Mouse (Mus musculus): ENCODE measurements around the gene Rps25. TPM values are rescaled to one million over a fixed set of nuclear protein-coding genes. Genes with fewer than 3 reads are reported as not detected.

The Rps25 gene
- polyA plus RNA-seq, 1 experiment from 2014 or later: 1,766 TPM

GRCm38 (mm10) chr9:44457035-44457742, 50.2 kb downstream of the Rps25 start:
- Histone ChIP-seq H3K27ac (ENCODE audit: low read depth, low read length) (peak overlapping the region; percentile 72), H3K36me3 (ENCODE audit: control insufficient read depth, insufficient read depth, low read length) (no peaks in the 10 kb centered on the region), H3K9me3 (ENCODE audit: control insufficient read depth, low read length) (no peaks in the 10 kb centered on the region), H3K9ac (ENCODE audit: low read length) (no peak overlapping the region), H3K4me2 (ENCODE audit: low read depth) (peak overlapping the region; percentile 25; the same call in 1 of the 2 replicates), H3K4me3 (ENCODE audit: low read depth, low read length) (no peak overlapping the region), H3K27me3 (ENCODE audit: control insufficient read depth, insufficient read depth, low read length) (peaks cover 6% of the 10 kb centered on the region; the same call in 1 of the 2 replicates), H3K4me1 (ENCODE audit: control insufficient read depth, insufficient read depth, low read length) (peaks cover 17% of the 10 kb centered on the region)
- ATAC-seq (ENCODE audit: insufficient read depth, low FRiP score, low TSS enrichment) (peak; percentile 95), DNase-seq (ENCODE audit: low spot score) (peak; percentile 88)
- WGBS: 4% methylated on average over 11 of the region's 11 CpGs

Small RNAs within 50 kb of the gene (microRNA-seq; reads per million reads assigned to microRNA genes)
- not detected for gene Mir7085

Other genes with a start within 250 kb of the Rps25 start
- gene Cbl, start 173.1 kb upstream of the Rps25 start, polyA plus RNA-seq (2014; fragmentation: Nextera tagmentation; extraction: Ambion mirVana): 19.1 and 22.2 TPM in 2 replicates
- not detected in 2 replicates for gene Ccdc153, start 166.5 kb upstream of the Rps25 start, polyA plus RNA-seq (2014; fragmentation: Nextera tagmentation; extraction: Ambion mirVana)
- gene Pdzd3, start 155.7 kb upstream of the Rps25 start, polyA plus RNA-seq (2014; fragmentation: Nextera tagmentation; extraction: Ambion mirVana): 0.11 TPM in 1 of 2 replicates, not detected in the other
- 2.4 and 3.2 TPM in 2 replicates for gene Nlrx1, start 138.5 kb upstream of the Rps25 start, polyA plus RNA-seq (2014; fragmentation: Nextera tagmentation; extraction: Ambion mirVana)
- gene Abcg4, start 118.5 kb upstream of the Rps25 start, polyA plus RNA-seq (2014; fragmentation: Nextera tagmentation; extraction: Ambion mirVana): 4.5 and 5.0 TPM in 2 replicates
- gene Hinfp, start 101.5 kb upstream of the Rps25 start, polyA plus RNA-seq (2014; fragmentation: Nextera tagmentation; extraction: Ambion mirVana): 23.6 and 26.9 TPM in 2 replicates
- gene C2cd2l, start 86.9 kb upstream of the Rps25 start, polyA plus RNA-seq (2014; fragmentation: Nextera tagmentation; extraction: Ambion mirVana): 14.9 and 17.1 TPM in 2 replicates
- gene Dpagt1, start 81.1 kb upstream of the Rps25 start, polyA plus RNA-seq (2014; fragmentation: Nextera tagmentation; extraction: Ambion mirVana): 47.6 and 48.6 TPM in 2 replicates
- gene H2afx, start 72.4 kb upstream of the Rps25 start, polyA plus RNA-seq (2014; fragmentation: Nextera tagmentation; extraction: Ambion mirVana): 366 and 382 TPM in 2 replicates
- 139 and 140 TPM in 2 replicates for gene Hmbs, start 62.9 kb upstream of the Rps25 start, polyA plus RNA-seq (2014; fragmentation: Nextera tagmentation; extraction: Ambion mirVana)
- gene Vps11, start 45.5 kb upstream of the Rps25 start, polyA plus RNA-seq (2014; fragmentation: Nextera tagmentation; extraction: Ambion mirVana): 29.3 and 32.9 TPM in 2 replicates
- 36.7 and 38.8 TPM in 2 replicates for gene Hyou1, start 27.6 kb upstream of the Rps25 start, polyA plus RNA-seq (2014; fragmentation: Nextera tagmentation; extraction: Ambion mirVana)
- 26.8 and 31.8 TPM in 2 replicates for gene Slc37a4, start 10.3 kb upstream of the Rps25 start, polyA plus RNA-seq (2014; fragmentation: Nextera tagmentation; extraction: Ambion mirVana)
- 204 and 214 TPM in 2 replicates for gene Trappc4, start 461 bp downstream of the Rps25 start, polyA plus RNA-seq (2014; fragmentation: Nextera tagmentation; extraction: Ambion mirVana)
- 20.9 and 21.8 TPM in 2 replicates for gene Ccdc84, start 11.4 kb downstream of the Rps25 start, polyA plus RNA-seq (2014; fragmentation: Nextera tagmentation; extraction: Ambion mirVana)
- gene Foxr1, start 34.0 kb downstream of the Rps25 start, polyA plus RNA-seq (2014; fragmentation: Nextera tagmentation; extraction: Ambion mirVana): not detected in 2 replicates
- gene Upk2, start 47.8 kb downstream of the Rps25 start, polyA plus RNA-seq (2014; fragmentation: Nextera tagmentation; extraction: Ambion mirVana): 0.29 TPM in 1 of 2 replicates, not detected in the other
- gene Bcl9l, start 75.7 kb downstream of the Rps25 start, polyA plus RNA-seq (2014; fragmentation: Nextera tagmentation; extraction: Ambion mirVana): 8.0 and 8.8 TPM in 2 replicates
- not detected in 2 replicates for gene Cxcr5, start 154.7 kb downstream of the Rps25 start, polyA plus RNA-seq (2014; fragmentation: Nextera tagmentation; extraction: Ambion mirVana)
- 11.6 and 11.9 TPM in 2 replicates for gene Ddx6, start 197.8 kb downstream of the Rps25 start, polyA plus RNA-seq (2014; fragmentation: Nextera tagmentation; extraction: Ambion mirVana)